ENCODE assay signal across 29 mouse cellular contexts in genomic region chr2:108770383-108770782, GRCm38 (mm10).
"Had no signal": no experiment of that assay in that cellular context is flagged by ENCODE, and none has a peak within 500 bp of the region (broad histone marks: within the 10 kb centered on the region; RNA-seq: fewer than 3 reads in every experiment).

No protein-coding gene starts in this region.

- H3K27me3 ChIP-seq: limb, embryonic 12.5 days; limb, embryonic 13.5 days; limb, embryonic 15.5 days; liver, embryonic 12.5 days; liver, embryonic 13.5 days; liver, embryonic 15.5 days; lung, embryonic 15.5 days; megakaryocyte, embryonic 14.5 days; midbrain, embryonic 12.5 days; midbrain, embryonic 13.5 days; midbrain, embryonic 15.5 days had no signal

- H3K4me1 ChIP-seq: limb, embryonic 10.5 days; limb, embryonic 12.5 days; limb, embryonic 13.5 days; limb, embryonic 15.5 days; liver, embryonic 12.5 days; liver, embryonic 13.5 days; liver, embryonic 15.5 days; lung, embryonic 15.5 days; megakaryocyte, embryonic 14.5 days; midbrain, embryonic 10.5 days; midbrain, embryonic 12.5 days; midbrain, embryonic 13.5 days; midbrain, embryonic 15.5 days had no signal

- H3K36me3 ChIP-seq: limb, embryonic 10.5 days; limb, embryonic 12.5 days; limb, embryonic 13.5 days; limb, embryonic 15.5 days; liver, embryonic 12.5 days; liver, embryonic 13.5 days; liver, embryonic 15.5 days; lung, embryonic 15.5 days; midbrain, embryonic 10.5 days; midbrain, embryonic 12.5 days; midbrain, embryonic 13.5 days; midbrain, embryonic 15.5 days had no signal

- H3K9ac ChIP-seq: limb, embryonic 12.5 days; limb, embryonic 13.5 days; limb, embryonic 15.5 days; liver, embryonic 12.5 days; liver, embryonic 13.5 days; liver, embryonic 14.5 days; liver, embryonic 15.5 days; liver, postnatal 0 days; lung, embryonic 14.5 days; lung, embryonic 15.5 days; midbrain, embryonic 12.5 days; midbrain, embryonic 13.5 days; midbrain, embryonic 15.5 days had no signal

- H3K27ac ChIP-seq: left cerebral cortex, adult 2 months; limb, embryonic 10.5 days; limb, embryonic 12.5 days; limb, embryonic 13.5 days; limb, embryonic 15.5 days; liver, embryonic 12.5 days; liver, embryonic 13.5 days; liver, embryonic 14.5 days; liver, embryonic 15.5 days; lung, embryonic 15.5 days; macrophage; midbrain, embryonic 10.5 days; midbrain, embryonic 12.5 days; midbrain, embryonic 13.5 days; midbrain, embryonic 15.5 days had no signal

- H3K4me3 ChIP-seq: left cerebral cortex, adult 2 months; limb, embryonic 10.5 days; limb, embryonic 12.5 days; limb, embryonic 13.5 days; limb, embryonic 15.5 days; liver, embryonic 12.5 days; liver, embryonic 13.5 days; liver, embryonic 15.5 days; lung, embryonic 15.5 days; megakaryocyte, embryonic 14.5 days; midbrain, embryonic 10.5 days; midbrain, embryonic 12.5 days; midbrain, embryonic 13.5 days; midbrain, embryonic 15.5 days; myocyte had no signal

- DNase-seq: left cerebral cortex, postnatal 4 days; liver; liver, embryonic 13.5 days; liver, postnatal 0 days; lung, adult 18-20 months; lung, embryonic 14.5 days; lung, postnatal 10 days; lung, postnatal 14 days; lung, postnatal 36 days; lung, postnatal 4 days; midbrain, embryonic 14.5 days had no signal

- H3K9me3 ChIP-seq: limb, embryonic 10.5 days; limb, embryonic 12.5 days; limb, embryonic 13.5 days; limb, embryonic 15.5 days; liver, embryonic 12.5 days; liver, embryonic 13.5 days; liver, embryonic 15.5 days; lung, embryonic 15.5 days; megakaryocyte, embryonic 14.5 days; midbrain, embryonic 10.5 days; midbrain, embryonic 12.5 days; midbrain, embryonic 13.5 days; midbrain, embryonic 15.5 days had no signal

- ATAC-seq: liver, embryonic 12.5 days; liver, postnatal 0 days; lung, postnatal 0 days; midbrain, embryonic 13.5 days; midbrain, embryonic 15.5 days; midbrain, embryonic 16.5 days had no signal
